Mouse (Mus musculus): Measurements from ENCODE around the gene Depdc5. TPM values are rescaled to one million over a fixed set of nuclear protein-coding genes. Genes with fewer than 3 reads are reported as not detected.

Depdc5 gene
- total and polyA plus RNA-seq, 2 experiments from 2014 or later = 13.4 to 30.3 TPM

GRCm38 (mm10) chr5:33015579-33015978, 152.1 kb downstream of the Depdc5 start:
- Histone ChIP-seq H3K4me3 (ENCODE audit: low read depth, low read length) (no peak overlapping the region), H3K4me2 (ENCODE audit: low read depth) (no peak overlapping the region), H3K9ac (no peak overlapping the region), H3K9me3 (ENCODE audit: low read length) (no peaks in the 10 kb centered on the region), H3K36me3 (ENCODE audit: insufficient read depth) (no peaks in the 10 kb centered on the region), H3K27me3 (ENCODE audit: insufficient read depth, low read length) (no peaks in the 10 kb centered on the region), H3K27ac (ENCODE audit: low read depth, low read length) (no peak overlapping the region), H3K4me1 (ENCODE audit: insufficient read depth) (peaks cover 22% of the 10 kb centered on the region)
- WGBS = 76% methylated on average over 5 of the region's 5 CpGs
- DNase-seq (no peak), ATAC-seq (no peak)
- TF ChIP-seq CTCF (IDR thresholded peaks at IDR 0.05; ENCODE audit: low read depth) = no peak

DNA sequence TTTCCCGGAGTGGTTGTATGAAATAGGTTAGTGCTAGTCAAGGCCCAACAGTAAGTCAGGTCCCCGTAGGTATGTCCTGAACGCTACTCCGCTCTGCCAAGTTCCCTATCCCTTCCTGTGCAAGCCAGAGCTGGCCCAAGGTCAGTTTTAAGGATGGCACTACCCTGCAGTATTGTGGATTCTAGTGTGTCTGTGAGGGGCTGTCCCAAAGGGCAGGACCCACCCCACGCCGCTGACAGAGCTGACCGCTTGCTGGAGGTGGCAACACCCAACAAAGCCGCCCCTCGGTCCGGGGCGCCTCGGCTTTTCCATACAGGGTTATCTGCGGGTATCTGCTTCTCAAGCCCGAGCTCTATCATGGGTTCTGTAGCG, 154.7 kb downstream of the Depdc5 start:
- peak overlapping the region; percentile 96 for H3K27ac ChIP-seq (ENCODE audit: low read depth, low read length)
- H3K4me1 ChIP-seq (ENCODE audit: insufficient read depth) = peaks cover 25% of the 10 kb centered on the region
- H3K36me3 ChIP-seq (ENCODE audit: insufficient read depth) = no peaks in the 10 kb centered on the region
- WGBS = 2% methylated on average over 15 of the region's 15 CpGs
- peak overlapping the region; percentile 84 for H3K9ac ChIP-seq
- H3K4me3 ChIP-seq (ENCODE audit: low read depth, low read length) = peak overlapping the region; percentile 87
- H3K4me2 ChIP-seq (ENCODE audit: low read depth) = peak overlapping the region; percentile 74
- DNase-seq (no peak), ATAC-seq (peak; percentile 21; the same call in 1 of the 2 replicates)
- H3K27me3 ChIP-seq (ENCODE audit: insufficient read depth, low read length) = no peaks in the 10 kb centered on the region
- no peak for TF ChIP-seq CTCF (IDR thresholded peaks at IDR 0.05; ENCODE audit: low read depth)
- no peaks in the 10 kb centered on the region for H3K9me3 ChIP-seq (ENCODE audit: low read length)

DNA sequence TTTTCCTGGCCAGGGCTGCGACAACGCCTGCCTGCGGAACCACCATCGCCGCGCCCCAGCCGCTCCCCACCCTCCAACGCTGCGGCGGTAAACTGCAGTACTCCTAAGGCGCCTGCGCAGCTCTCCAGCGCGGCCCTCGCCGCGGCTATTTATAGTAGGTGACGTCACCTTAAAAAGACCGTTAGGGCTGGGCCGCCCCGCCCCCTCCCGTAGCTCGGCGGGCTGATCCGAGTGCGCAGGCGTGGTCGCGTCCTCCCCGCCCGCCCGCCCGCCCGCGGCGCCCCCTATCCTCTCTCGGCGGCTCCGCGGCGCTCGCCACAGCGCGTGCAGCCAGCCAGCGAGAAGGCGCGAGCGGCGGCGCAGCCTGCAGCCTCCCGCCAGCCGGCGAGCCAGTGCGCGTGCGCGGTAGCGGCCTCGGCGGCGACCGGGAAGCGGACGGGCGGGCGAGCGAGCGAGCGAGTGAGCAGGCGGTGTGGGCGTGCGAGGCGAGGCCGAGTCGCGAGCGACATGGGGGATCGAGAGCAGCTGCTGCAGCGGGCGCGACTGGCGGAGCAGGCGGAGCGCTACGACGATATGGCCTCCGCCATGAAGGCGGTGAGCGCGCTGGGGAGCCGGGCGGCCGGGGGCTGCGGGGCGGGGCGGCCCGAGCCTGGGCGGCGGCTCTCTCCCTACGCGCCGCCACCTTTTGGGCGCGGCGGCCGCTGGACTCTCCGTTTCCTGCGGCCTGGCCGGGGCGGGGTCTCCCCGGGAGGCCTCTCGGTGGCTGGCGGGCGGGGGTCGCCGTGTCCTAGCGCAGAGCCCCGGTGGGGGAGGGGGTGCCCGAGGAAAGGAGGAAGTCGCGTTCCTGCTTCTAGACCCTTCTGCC, 155.3 kb downstream of the Depdc5 start, which contains the start of gene Ywhah:
TSS of gene Ywhah (plus strand) at position 256 of the 865 bp plus-strand sequence.
- TF ChIP-seq CTCF (IDR thresholded peaks at IDR 0.05; ENCODE audit: low read depth) = peak; percentile 54
- DNase-seq (peak; percentile 100), ATAC-seq (peak; percentile 97)
- H3K4me3 ChIP-seq (ENCODE audit: low read depth, low read length) = peak within 1 kb of the TSS; percentile 87
- peak within 1 kb of the TSS; percentile 96 for H3K27ac ChIP-seq (ENCODE audit: low read depth, low read length)
- no peaks in the 10 kb centered on the region for H3K9me3 ChIP-seq (ENCODE audit: low read length)
- no peaks in the 10 kb centered on the region for H3K27me3 ChIP-seq (ENCODE audit: insufficient read depth, low read length)
- H3K4me1 ChIP-seq (ENCODE audit: insufficient read depth) = peaks cover 29% of the 10 kb centered on the region
- WGBS = 4% methylated on average over 97 of the region's 121 CpGs
- H3K4me2 ChIP-seq (ENCODE audit: low read depth) = peak within 1 kb of the TSS; percentile 74
- no peaks in the 10 kb centered on the region for H3K36me3 ChIP-seq (ENCODE audit: insufficient read depth)
- peak within 1 kb of the TSS; percentile 84 for H3K9ac ChIP-seq

DNA sequence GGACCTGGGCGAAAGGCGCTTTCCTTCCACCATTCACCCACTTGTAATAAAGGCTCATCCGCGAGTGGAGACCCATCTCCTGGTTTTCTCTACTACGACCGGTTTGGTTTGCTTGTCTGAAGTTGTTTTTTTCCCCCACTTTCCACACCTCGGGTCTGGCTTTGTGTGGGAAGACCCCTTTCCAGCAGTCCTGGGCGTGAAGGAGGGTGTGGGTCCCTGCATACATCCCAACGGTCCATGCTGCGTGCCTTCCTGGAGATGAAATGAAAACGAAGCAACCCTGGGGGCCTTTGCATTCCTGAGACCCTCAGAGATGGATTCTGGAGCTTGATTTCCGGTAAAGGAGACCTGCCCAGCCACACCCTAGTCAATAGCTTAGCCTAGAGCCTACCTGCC, 155.9 kb downstream of the Depdc5 start:
- no peak for TF ChIP-seq CTCF (IDR thresholded peaks at IDR 0.05; ENCODE audit: low read depth)
- 0% methylated on average over 12 of the region's 12 CpGs for whole genome bisulfite sequencing
- no peaks in the 10 kb centered on the region for H3K36me3 ChIP-seq (ENCODE audit: insufficient read depth)
- DNase-seq (peak; percentile 56), ATAC-seq (no peak)
- H3K4me1 ChIP-seq (ENCODE audit: insufficient read depth) = peaks cover 35% of the 10 kb centered on the region
- peak overlapping the region; percentile 51 for H3K4me2 ChIP-seq (ENCODE audit: low read depth)
- peak overlapping the region; percentile 96 for H3K27ac ChIP-seq (ENCODE audit: low read depth, low read length)
- no peaks in the 10 kb centered on the region for H3K9me3 ChIP-seq (ENCODE audit: low read length)
- peak overlapping the region; percentile 87 for H3K4me3 ChIP-seq (ENCODE audit: low read depth, low read length)
- H3K9ac ChIP-seq = peak overlapping the region; percentile 84
- no peaks in the 10 kb centered on the region for H3K27me3 ChIP-seq (ENCODE audit: insufficient read depth, low read length)

DNA sequence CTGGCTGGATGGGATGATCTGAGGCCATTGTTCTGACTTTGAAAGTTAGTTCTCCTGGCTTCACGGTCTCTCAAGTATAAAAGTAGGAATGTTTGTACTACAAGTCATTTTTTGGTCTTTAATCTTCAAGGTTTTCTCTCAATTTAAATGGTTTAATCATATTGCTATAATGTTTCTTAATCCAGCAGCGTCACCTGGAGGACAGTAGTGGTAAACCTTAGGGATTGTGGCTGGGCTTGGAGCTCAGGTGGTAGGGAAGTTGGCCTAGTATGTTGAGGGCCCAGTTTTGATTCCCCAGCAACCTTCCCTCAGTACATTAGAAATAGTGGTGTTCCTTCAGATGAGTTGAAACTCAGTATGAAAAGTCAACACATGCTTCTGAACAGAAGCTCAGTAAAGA, 158.1 kb downstream of the Depdc5 start:
- Histone ChIP-seq H3K4me1 (ENCODE audit: insufficient read depth) (peaks cover 35% of the 10 kb centered on the region), H3K27me3 (ENCODE audit: insufficient read depth, low read length) (no peaks in the 10 kb centered on the region), H3K4me3 (ENCODE audit: low read depth, low read length) (no peak overlapping the region)

DNA sequence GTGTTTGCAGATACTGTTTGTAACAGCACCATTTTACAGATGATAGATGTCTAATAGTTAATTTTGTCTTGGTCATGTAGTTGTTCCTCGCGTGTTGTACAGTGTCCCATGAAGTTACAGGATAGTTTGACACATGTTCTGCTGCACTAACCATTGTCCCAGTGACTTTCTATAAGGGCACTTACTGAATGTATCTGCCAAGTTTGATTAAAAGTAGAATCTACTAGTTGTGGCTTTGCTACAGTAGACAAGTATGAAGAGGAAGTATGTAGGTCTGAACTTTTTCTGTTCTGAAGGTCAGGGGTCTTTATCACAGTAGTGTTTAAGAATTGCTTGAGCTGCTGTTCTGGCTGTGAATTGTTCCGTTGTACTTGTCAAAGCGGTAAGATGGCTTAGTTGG, 159.8 kb downstream of the Depdc5 start:
- Histone ChIP-seq H3K27ac (ENCODE audit: low read depth, low read length) (no peak overlapping the region), H3K4me1 (ENCODE audit: insufficient read depth) (peaks cover 26% of the 10 kb centered on the region), H3K9ac (no peak overlapping the region), H3K4me2 (ENCODE audit: low read depth) (no peak overlapping the region), H3K36me3 (ENCODE audit: insufficient read depth) (peaks cover 10% of the 10 kb centered on the region; the same call in 1 of the 2 replicates), H3K4me3 (ENCODE audit: low read depth, low read length) (no peak overlapping the region), H3K27me3 (ENCODE audit: insufficient read depth, low read length) (no peaks in the 10 kb centered on the region), H3K9me3 (ENCODE audit: low read length) (no peaks in the 10 kb centered on the region)
- 96% methylated on average over 4 of the region's 4 CpGs for WGBS
- no peak for TF ChIP-seq CTCF (IDR thresholded peaks at IDR 0.05; ENCODE audit: low read depth)
- ATAC-seq (no peak), DNase-seq (no peak)

More for the DNA sequence above, 158.1 kb downstream of the Depdc5 start:
- TF ChIP-seq CTCF (IDR thresholded peaks at IDR 0.05; ENCODE audit: low read depth) = peak; percentile 45
- H3K9me3 ChIP-seq (ENCODE audit: low read length) = no peaks in the 10 kb centered on the region
- DNase-seq = no peak
- no peak overlapping the region for H3K27ac ChIP-seq (ENCODE audit: low read depth, low read length)
- 0 out of 2 replicates have a peak, but pooled peaks cover 5% of the 10 kb centered on the region for H3K36me3 ChIP-seq (ENCODE audit: insufficient read depth)
- no peak overlapping the region for H3K9ac ChIP-seq
- WGBS = 92% methylated on average over 2 of the region's 2 CpGs
- 0 out of 2 replicates have a peak overlapping the region, but pooled peaks have one; percentile 14 for H3K4me2 ChIP-seq (ENCODE audit: low read depth)
- no peak for ATAC-seq

DNA sequence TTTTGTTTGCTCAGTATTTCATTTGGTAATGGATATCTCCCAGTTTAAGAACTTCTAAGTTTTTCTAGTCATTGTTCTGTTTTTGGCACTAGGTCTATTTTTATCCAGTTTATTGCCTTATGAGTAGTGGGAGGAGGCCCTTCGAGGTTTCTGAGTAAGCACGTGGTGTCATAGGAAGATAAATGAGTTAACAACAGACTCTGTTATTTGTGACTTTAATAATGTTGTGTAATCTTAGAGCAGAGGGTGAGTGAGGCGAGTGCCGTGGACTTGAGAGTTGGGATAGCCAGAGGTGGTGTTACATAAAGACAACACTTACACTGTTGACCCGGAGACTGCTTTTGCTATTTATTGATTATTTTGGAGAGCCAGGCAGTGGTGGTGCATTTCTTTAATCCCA, 161.0 kb downstream of the Depdc5 start:
- DNase-seq = no peak

More for the DNA sequence above, 161.0 kb downstream of the Depdc5 start:
- H3K27ac ChIP-seq (ENCODE audit: low read depth, low read length) = no peak overlapping the region
- H3K4me1 ChIP-seq (ENCODE audit: insufficient read depth) = peaks cover 26% of the 10 kb centered on the region
- H3K4me3 ChIP-seq (ENCODE audit: low read depth, low read length) = no peak overlapping the region
- WGBS = 86% methylated on average over 5 of the region's 5 CpGs
- no peak overlapping the region for H3K9ac ChIP-seq
- H3K4me2 ChIP-seq (ENCODE audit: low read depth) = no peak overlapping the region
- H3K9me3 ChIP-seq (ENCODE audit: low read length) = no peaks in the 10 kb centered on the region
- TF ChIP-seq CTCF (IDR thresholded peaks at IDR 0.05; ENCODE audit: low read depth) = no peak
- no peaks in the 10 kb centered on the region for H3K27me3 ChIP-seq (ENCODE audit: insufficient read depth, low read length)
- ATAC-seq = no peak
- H3K36me3 ChIP-seq (ENCODE audit: insufficient read depth) = peaks cover 13% of the 10 kb centered on the region; the same call in 1 of the 2 replicates

Measured in forebrain, postnatal 0 days (tissue).